Mouse (Mus musculus) layer of hippocampus, postnatal 36 days (tissue): ENCODE measurements at regions not wholly inside any gene's neighbourhood (a gene's known extent, or its start where the extent isn't known, plus 50 kb on each side); places are given as distances from the start of the nearest gene placed in this dataset.

Experiments used
- DNase-seq, 2 experiments: peaks; one replicate each; pipeline ENCODE4 v3.0.0; 2022

DNA sequence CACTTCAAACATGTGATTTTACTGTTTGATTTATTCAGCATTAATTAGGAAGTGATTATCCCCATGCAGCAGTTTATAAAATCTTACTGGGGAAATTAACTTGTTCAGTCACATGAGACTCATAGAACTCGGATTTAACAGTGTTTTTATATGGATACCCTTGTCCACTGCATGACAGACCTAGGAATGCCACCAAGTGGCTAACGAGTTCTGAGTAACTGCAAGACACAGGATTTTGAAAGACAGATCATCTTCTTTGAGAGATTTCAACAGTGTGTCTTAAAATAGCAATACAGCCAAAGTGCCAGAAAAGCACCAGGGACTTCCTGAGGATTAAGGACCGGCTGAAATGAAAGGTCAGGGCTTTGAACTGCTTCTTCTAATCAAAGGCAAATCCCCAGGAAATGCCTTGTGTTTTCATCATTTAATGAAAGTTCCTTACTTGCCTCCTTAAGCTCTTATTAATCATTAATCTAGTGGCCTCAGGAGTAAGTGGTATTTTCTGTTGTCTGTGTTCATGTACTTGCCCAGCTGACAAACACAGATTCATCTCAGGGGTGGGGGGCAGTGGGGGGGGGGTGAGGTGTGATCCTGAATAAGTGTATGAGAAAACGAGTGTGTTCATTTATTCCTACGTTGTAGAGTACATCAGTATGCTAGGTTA is 193.4 kb downstream of the Gm13691 start:
- DNase-seq = no peak

DNA sequence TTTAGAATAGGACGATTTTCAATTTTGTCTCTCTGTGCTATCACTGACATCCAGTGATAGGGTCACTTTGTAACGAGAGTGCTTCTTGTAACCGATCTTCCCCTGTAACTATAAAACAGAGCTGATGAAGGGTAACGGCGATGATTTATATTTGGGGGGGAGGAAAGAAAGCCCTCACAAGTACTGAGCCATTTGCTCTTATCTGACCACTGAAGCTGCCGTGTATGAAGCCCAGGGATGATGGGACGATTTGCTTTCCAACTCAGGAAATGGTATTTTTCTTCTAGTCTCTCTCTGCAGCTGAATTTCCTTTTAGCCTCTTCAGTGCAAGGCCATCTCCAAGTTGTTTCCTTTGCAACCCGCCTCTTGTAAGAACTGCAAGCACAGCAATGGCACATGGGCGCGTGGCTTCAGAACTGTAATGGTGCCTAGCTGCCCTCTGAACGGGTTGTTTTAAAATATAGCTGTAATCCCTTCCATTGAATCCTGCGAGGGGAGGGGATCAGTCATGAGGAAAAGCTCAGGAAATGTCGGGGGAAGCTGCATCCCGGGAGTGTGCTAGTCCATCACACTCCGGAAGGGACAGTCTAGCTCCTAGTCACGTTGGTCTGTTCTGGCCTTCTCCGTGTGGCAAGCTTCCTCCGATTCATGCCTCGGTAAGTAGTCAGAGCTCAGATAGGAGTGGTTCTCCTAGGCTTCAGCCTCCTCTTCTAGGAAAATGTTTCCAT is 194.1 kb downstream of the Gm13691 start:
- DNase-seq = no peak

DNA sequence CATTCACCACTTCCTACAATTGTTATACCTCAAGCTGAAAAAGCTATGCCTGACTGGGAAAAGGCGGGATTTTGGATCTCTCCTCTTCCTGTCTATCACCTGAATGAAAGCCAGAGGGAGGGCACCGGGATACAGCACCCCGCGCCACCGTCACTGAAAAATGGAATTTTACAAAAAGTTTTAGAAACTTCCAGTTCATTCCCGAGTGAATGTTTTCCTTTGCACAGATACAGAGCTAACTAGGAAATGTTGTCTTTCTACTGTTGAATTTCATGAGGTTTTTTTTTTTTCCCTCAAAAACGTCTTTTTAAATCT is 194.6 kb downstream of the Gm13691 start:
- DNase-seq = no peak

DNA sequence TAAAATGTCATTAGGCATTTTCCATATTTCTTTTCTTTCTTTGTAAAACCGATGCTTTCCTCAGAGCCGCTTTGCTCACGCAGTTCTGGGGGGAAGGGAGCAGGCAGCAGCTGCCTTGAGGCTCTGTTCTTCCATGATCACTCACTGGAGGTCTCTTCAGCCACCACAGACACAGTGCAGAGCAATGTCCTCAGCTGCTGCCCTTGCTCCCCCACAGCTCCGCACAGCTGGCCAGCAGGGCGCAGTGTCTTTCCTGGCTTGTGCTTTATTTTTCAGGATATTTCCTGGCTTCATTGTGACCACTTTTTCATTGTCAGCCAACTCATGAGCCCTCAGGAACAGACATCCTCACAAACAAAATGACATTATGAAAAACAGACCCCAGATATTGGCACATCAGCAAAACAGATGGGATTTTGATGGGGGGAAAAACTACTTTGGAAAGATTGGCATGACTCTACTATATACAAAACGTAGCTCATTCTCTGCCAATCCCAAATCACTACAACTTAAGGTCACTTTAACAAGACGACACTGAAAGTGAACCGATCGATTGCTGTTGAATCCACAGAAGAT is 195.9 kb downstream of the Gm13691 start:
- peak in 1 of 2 experiments; percentile 1 for DNase-seq

DNA sequence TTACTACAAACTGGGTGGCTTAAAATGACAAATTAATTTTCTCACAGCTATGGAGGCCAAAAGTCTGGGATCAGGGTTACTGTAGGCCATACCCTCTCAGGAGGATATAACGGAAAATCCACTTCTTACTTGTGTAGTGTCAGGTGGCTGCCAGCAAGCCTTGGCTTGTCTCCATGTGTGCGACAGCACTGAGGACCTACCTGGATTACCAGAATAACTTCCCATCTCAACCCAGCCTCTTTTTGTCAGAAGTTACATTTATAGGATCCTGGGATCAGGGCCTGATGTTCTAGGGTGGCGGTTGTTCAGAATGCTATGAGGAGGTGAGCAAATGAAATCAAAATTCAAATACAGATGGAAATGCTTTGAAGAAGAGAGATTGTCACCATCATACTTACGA is 197.1 kb downstream of the Gm13691 start:
- no peak for DNase-seq

DNA sequence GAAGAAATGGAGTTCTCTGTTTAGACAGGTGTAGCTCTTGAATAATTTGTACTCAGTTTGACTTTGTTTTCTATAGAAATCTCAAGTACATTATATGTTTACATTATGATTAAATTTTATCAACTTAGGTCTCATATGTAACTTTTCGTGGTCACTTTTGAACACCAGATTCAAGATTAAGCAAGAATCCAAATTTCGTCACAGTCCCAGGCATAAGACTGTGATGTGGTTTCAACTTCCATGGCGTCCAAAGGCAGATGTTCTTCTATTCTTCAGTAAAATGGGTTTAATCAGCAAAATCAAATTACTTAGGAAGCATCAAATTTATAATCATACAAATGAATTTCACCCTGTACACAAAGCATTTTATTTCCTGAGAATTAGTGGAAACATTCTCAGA is 198.9 kb downstream of the Gm13691 start:
- no peak for DNase-seq

DNA sequence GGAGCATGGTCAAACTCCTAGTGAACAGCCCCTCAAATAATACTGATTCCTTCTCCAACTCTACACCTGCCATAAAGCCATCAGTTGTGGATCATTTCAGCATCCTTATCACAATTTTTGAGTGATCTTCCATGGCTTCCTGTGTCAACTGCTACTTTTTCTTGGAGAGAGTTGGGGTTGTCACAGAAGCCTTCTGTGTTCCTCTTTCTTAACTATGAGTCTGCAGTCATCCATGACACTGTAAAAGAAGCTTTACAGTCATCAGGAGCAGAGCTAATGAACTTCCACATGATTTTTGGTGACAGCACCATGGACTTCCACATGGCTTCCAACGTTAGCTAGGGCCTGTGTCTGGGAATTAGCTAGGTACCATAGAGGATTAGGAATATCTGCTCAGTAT is 208.1 kb downstream of the Calcrl start:
- DNase-seq = no peak

DNA sequence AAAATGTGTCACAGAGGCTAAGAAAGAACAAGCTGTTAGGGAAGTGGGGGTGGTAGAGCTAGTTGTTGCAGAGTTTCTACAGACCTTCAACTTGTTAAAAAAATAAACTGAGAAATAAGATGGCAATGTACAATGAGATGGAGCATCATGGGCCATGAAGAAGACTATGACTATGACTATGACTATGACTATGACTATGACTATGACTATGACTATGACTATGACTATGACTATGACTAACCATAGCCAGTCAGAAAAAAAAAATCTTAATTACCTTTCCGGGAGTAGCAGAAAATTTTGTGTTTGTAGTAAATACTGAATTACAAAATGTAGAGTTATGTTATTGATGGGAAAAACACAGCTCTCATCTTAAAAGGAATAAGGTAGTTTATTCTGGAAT is 203.2 kb downstream of the Calcrl start:
- no peak for DNase-seq

DNA sequence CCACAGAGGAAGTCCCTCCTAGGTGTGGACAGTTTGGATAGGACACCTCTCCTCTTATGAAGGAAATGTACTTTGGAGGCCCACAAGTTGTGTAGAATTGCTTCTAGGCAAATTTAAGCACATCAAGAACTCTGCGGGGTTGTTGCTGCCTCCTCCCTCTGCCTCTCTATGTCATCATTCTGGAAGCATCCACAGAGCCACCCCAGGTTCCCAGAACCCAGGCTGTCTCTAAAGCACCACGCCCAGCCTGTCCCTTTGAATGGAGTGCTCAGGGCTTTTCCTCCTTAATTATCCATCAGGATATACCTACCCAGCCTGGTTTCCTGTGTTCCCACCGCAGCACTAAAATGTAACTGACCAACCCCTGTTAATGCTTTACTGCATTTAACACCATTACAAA is 195.4 kb downstream of the Calcrl start:
- no peak for DNase-seq

DNA sequence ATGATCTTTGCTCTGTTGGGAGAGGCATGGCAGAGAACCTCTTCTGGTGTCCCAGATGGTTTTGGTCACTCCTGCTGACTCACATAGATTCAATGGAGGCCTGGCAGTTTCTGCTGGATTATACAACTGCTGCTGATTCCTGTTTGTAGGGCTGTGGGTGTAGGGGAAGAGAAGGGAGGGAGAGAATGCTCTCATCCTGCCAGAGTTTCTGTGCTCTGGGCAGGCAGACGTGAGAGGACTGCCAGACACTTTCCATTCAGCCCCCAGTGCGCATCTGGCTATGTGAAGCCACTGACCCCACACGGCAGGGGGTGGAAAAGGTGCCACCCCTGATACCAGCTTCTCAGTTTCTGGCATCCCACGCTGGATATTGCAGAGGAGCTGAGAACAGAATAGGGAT is 189.6 kb downstream of the Calcrl start:
- DNase-seq = no peak

DNA sequence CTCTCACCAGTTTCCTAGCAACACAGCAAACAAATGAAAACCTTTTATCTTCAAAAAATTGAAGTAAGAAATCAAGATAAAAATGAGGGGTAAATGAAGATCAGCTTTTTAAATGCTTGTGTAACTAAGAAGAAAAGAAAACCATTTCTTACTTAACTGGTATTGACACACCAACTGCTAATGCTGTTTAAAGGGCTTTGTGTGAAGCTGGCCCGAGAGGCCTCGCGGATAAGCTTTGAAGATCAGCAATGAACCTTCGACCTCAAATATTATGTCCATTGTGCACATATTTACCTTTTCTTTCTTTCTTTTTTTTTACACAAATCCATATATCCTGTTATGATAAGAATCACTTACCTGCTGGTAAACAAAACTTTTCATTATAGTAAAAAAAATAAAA is 184.0 kb downstream of the Calcrl start:
- DNase-seq = no peak

DNA sequence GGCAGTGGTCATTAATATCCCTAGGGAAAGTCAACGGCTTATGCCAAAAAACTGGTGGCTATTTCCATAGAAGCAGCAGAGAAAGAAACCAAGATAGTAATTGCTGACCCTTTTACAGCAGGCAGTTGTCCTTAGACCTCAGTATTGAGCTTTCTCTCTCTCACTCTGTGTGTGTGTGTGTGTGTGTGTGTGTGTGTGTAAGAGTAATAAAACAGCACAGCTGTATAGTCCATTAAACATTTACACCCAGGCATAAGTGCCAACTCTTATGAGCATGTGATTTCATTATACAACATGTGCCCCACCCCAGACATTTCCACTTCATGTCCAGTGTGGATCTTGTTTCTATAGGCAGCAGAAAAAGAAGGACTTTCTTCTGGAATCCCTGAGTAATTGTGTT is 183.2 kb downstream of the Calcrl start:
- no peak for DNase-seq

DNA sequence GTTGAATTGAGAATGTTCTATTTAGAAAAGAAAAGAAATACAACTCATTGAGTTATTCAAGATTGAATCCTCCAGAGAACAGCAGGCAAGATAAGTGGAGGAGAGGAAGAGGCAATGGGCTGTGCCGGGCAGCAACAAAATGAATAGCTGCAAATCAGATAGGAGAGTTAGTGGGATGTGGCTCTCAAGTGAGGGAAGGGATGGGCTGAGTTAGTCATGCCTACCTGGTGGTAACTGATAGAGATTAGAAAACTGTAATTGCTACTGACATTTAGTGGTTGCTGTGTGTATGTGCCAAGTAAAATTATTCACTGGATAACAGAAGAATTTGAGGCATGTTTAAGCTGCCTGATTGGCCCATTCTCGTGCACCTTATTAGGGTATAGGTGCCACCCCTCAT is 179.3 kb downstream of the Calcrl start:
- no peak for DNase-seq

DNA sequence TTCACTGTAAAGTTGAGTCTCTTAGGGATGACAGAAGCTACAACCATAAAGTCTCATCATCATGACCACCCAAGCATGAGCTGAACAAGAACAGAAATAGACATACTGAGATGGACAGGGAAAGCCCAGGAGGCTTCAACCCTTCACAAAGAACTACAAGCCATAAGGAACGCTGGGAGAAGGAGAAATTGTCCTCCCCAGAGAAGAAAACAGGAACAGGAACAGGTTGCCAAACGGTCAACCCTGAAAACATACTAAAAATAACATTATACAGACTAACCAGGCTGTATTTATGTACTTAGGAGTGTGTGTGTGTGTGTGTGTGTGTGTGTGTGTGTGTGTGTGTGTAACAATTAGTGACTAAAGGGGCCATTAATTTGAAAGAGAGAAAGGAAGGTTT is 178.6 kb downstream of the Calcrl start:
- DNase-seq = no peak

DNA sequence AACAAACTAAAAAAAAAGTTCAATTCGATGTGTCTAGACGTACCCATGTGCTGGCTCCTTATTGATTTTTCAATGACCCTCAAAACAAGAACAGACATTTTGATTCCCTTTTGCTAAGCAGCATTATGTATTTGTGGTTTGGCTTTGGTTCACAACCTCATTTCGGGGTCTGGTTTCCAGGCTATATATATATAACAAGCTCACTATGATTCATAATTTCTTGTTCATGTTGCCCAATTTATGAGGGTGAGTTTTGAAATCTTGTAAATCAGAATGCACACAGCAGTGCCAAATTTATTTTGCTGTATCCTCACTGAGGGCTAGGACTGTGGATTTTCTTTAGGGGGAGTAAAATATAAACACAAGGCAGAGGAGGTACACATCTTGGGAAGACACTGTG is 177.0 kb downstream of the Calcrl start:
- no peak for DNase-seq

DNA sequence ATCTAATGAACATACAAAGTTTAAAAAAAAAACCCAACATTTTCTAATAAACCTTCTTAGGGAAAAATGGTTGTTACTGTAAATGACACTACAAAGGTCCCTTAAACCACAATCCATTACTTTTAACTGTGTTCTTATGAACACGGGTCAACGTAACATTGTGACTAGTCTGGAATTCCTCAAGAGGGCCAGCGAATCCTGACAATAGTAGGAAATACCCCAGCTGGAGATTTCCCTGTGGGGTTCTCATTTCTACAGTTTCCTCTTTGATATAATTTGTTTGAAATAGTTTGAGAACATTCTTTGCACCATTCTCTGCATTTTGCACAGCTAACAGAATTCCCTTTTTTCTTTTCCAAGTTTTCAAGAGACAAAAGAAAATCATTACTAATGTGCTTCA is 175.3 kb downstream of the Calcrl start:
- DNase-seq = no peak

DNA sequence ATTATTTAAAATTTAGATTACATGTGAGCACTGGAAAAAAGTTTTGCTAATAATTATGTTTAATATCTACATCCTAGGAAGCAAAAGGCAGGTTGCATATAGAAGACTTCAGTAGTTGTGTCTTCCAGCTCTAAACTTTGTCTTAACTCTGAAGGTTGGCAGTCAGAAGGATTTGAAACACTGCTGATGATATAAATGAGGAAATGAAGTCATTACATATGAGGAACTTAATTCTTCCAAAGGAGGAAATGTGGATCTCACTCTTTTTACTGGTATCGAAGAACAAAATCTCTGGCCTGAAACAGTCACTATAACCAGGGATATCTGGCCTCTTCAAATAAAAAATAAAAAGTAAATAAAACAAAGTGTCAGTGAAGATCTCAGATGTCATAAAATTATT is 173.1 kb downstream of the Calcrl start:
- DNase-seq = no peak

DNA sequence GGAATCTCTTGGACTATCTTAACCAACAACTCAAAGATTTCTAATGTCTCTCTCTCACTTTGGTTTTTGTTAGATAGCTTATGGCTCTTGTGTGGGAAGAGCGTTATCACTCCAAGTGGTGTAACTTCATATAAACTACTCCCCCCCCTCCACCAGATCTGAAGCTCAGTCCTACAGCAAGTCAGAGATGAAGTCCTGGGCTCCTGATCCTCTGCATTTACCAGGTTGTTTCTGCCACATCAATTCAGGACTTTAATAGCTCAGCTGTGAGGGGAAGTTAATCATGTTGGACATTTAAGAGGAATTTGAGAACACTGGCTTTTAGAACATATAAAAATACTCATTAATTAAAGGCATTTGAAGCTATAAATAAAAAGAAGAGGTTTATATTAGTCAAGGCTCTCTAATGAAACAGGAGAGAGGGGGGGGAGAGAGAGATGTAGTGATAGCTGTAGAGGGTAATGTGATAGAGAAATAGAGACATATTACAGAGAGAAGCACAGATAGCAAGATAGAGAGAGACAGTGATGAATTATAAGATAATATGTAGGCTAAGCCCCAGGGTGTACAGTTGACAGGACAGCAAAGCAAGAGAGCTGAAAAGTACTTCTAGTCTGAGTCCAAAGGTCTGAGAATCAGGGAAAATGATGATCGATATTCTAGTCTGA is 166.7 kb downstream of the Calcrl start:
- no peak for DNase-seq

DNA sequence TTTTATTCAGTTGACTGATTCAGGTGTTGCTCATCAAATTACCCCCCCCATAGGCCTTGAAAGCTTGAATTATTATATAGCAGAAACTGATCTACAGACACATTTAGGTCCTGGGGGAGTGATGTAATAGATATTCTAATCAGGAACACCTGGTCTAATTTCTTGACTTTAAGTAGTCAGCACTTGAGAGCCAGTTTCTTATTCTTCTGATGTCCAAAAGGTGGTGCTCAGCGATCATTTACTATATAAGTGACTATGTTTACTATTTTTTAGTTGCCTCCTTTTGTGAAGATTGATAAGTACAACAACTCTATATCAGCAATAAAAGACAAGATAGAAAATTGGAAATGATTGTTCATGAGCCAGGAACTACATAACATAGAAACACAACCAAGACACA is 166.0 kb downstream of the Calcrl start:
- DNase-seq = no peak

DNA sequence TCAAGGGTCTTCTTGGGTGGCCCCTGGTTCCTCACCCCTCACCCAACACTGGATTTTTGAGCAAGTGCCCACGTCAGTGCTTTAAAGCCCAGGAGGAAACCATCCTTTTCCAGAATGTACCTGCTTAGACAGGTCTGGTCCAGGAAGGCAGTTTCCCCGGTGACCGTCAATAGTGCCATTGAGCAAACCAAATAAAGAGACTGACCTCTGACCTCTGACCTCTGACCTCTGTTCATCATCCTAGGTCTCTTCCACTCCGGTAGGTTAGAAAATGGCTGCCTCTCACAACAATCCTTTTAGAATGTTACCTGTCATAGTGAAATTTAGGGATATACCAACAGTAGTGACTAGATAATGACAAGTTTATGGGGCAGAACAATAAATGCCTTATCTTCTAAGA is 164.5 kb downstream of the Calcrl start:
- DNase-seq = no peak

DNA sequence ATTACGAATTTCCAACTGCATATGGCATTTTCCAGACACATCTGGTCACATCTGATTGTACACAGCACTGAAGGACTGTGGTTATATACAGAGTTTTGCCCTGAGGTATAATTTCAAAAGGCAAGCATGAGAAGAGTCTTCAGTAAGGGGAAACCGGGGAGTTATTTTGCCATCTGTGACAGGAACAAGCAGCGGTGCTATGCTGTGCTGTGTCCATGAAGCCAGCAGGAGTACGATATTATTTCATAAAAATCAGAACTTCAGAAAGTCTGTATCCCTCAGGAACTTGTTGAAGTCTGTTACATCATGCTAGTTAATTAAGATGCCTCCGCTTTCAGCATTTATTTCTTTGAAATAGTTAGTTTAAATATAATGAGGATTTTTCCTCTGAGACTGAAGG is 163.7 kb downstream of the Calcrl start:
- no peak for DNase-seq

DNA sequence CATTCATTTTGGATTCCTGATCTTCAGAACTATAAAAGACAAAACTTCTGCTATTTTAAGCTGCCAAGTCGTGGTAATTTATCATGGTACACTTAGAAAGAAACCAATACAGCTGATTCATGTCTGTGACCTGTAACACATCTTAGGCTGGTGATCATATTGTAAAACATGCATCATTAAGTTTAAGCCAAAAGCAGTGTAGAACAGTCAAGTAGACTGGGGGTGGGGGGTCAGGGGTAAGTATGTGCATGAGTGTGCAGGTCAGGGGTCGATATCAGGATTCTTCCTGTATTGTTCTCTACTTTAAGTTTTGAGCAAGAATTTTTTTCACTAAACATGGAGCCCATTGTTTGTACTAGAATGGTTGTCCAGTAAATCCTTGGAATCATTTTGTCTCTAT is 160.7 kb downstream of the Calcrl start:
- no peak for DNase-seq

DNA sequence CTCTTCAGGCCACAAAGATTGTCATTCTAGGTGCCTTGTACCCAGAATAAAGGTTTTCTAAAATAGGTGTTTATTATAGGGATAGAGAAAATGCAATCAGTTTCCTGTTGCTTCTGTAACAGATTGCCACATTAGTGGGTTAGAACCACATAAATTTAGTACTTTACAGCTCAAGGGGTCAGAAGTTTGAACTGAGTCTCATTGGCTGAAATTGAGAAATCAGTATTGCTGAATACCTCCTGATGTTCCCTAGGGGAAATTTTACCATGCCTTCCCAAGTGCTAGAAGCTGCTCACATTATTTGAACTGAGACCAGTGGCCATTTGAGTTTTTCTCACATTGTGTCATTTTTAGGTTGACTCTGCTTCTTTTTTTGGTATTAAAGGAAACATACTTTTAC is 160.2 kb downstream of the Calcrl start:
- DNase-seq = no peak

DNA sequence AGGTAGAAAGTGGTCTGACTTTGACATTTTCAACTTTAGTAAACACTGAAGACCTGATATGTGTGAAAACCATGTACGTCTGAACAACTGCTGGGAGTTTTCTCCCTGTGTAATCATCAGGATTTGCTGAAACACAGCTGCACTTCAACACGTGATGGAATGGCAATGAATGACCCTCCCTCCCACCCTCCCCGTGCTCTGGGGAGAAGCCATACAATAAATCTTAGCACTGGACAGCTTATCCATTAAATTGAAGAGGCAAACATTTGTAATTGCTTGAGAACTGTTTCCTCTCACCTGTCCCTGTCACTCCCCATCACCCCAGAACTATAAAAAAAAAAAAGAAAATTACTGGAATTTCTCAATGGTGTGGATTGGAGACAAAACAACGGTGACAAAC is 159.1 kb downstream of the Calcrl start:
- DNase-seq = no peak
